Comparison of ENCODE assay signal across 8 mouse cellular contexts in genomic region chr1:33966328-33966727, GRCm38 (mm10). TPM values are rescaled to one million over a fixed set of nuclear protein-coding genes. Genes with fewer than 3 reads are reported as not detected.
DNase-seq lines count a peak whose midpoint lies in the region; ATAC-seq and TF ChIP-seq lines count a peak whose summit lies in the region.

No protein-coding gene starts in this region.

- H3K36me3 ChIP-seq in intestine, postnatal 0 days (ENCODE audit: control insufficient read depth, insufficient read depth) = no peaks in the 10 kb centered on the region
- H3K36me3 ChIP-seq in intestine, embryonic 15.5 days = no peaks in the 10 kb centered on the region
- no peaks in the 10 kb centered on the region for H3K36me3 ChIP-seq in MEL (ENCODE audit: control insufficient read depth in 1 of 2, insufficient read depth in 2 of 2, low read length in 2 of 2)
- no peaks in the 10 kb centered on the region for H3K36me3 ChIP-seq in embryonic facial prominence, embryonic 14.5 days (ENCODE audit: control insufficient read depth, insufficient read depth, low read length)

- no peak overlapping the region for H3K27ac ChIP-seq in intestine, postnatal 0 days (ENCODE audit: low read depth, low read length)
- no peak overlapping the region for H3K27ac ChIP-seq in intestine, embryonic 15.5 days
- H3K27ac ChIP-seq in MEL (ENCODE audit: control insufficient read depth, low read depth, low read length) = no peak overlapping the region
- H3K27ac ChIP-seq in embryonic facial prominence, embryonic 14.5 days (replicated peaks; ENCODE audit: low read depth, low read length) = no peak overlapping the region

- peak; percentile 45 for TF ChIP-seq RAD21 in MEL (IDR thresholded peaks at IDR 0.05; ENCODE audit: low read depth, low read length)

- no peak for TF ChIP-seq POLR2A in MEL (IDR thresholded peaks at IDR 0.05; ENCODE audit: control insufficient read depth in 1 of 2, insufficient read depth in 1 of 2, low read depth in 1 of 2, low read length in 2 of 2, poor library complexity in 1 of 2)

- peak; percentile 84 for TF ChIP-seq CTCF in intestine, postnatal 0 days (IDR thresholded peaks at IDR 0.05; ENCODE audit: low read depth)
- TF ChIP-seq CTCF in MEL (IDR thresholded peaks at IDR 0.05 in 2 of 3, conservative IDR thresholded peaks at IDR 0.05 in 1 of 3; ENCODE audit: control insufficient read depth in 1 of 3, insufficient read depth in 1 of 3, low read depth in 2 of 3, low read length in 3 of 3, poor library complexity in 1 of 3, severe bottlenecking in 1 of 3) = peak in 2 of 3 experiments; percentile 56 to 62; a peak in 4 of 6 replicates

- no peak for ATAC-seq in intestine, postnatal 0 days
- no peak for ATAC-seq in intestine, embryonic 15.5 days
- no peak for ATAC-seq in embryonic facial prominence, embryonic 14.5 days (ENCODE audit: low read depth)

- no peaks in the 10 kb centered on the region for H3K9me3 ChIP-seq in intestine, postnatal 0 days (ENCODE audit: control insufficient read depth)
- no peaks in the 10 kb centered on the region for H3K9me3 ChIP-seq in intestine, embryonic 15.5 days
- H3K9me3 ChIP-seq in MEL (replicated peaks; ENCODE audit: insufficient read depth, low read length) = no peaks in the 10 kb centered on the region
- no peaks in the 10 kb centered on the region for H3K9me3 ChIP-seq in embryonic facial prominence, embryonic 14.5 days (ENCODE audit: control insufficient read depth, low read length)

- no peak overlapping the region for H3K9ac ChIP-seq in intestine, postnatal 0 days (ENCODE audit: low read depth, low read length)
- H3K9ac ChIP-seq in intestine, embryonic 15.5 days = no peak overlapping the region
- H3K9ac ChIP-seq in MEL (ENCODE audit: control insufficient read depth, low read depth, low read length, poor library complexity, severe bottlenecking) = no peak overlapping the region
- no peak overlapping the region for H3K9ac ChIP-seq in embryonic facial prominence, embryonic 14.5 days (ENCODE audit: low read depth, low read length)

- H3K79me2 ChIP-seq in MEL (ENCODE audit: control insufficient read depth, insufficient read depth, low read length, poor library complexity) = no peaks in the 10 kb centered on the region

- no peak for TF ChIP-seq EP300 in MEL (IDR thresholded peaks at IDR 0.05; ENCODE audit: low read depth in 1 of 2, low read length in 2 of 2)

- WGBS in intestine, postnatal 0 days = 29% methylated on average over 6 of the region's 6 CpGs
- WGBS in intestine, embryonic 15.5 days = 27% methylated on average over 6 of the region's 6 CpGs
- WGBS in embryonic facial prominence, embryonic 14.5 days = 23% methylated on average over 6 of the region's 6 CpGs

- no peaks in the 10 kb centered on the region for H3K4me1 ChIP-seq in intestine, postnatal 0 days (replicated peaks; ENCODE audit: control insufficient read depth, insufficient read depth, low read length)
- no peaks in the 10 kb centered on the region for H3K4me1 ChIP-seq in intestine, embryonic 15.5 days (replicated peaks)
- no peaks in the 10 kb centered on the region for H3K4me1 ChIP-seq in MEL (ENCODE audit: control insufficient read depth in 1 of 2, insufficient read depth in 2 of 2, low read length in 2 of 2)
- no peaks in the 10 kb centered on the region for H3K4me1 ChIP-seq in embryonic facial prominence, embryonic 14.5 days (ENCODE audit: control insufficient read depth, insufficient read depth, low read length)

- no peak overlapping the region for H3K4me2 ChIP-seq in intestine, postnatal 0 days (replicated peaks; ENCODE audit: low read depth)
- H3K4me2 ChIP-seq in intestine, embryonic 15.5 days (replicated peaks) = no peak overlapping the region
- no peak overlapping the region for H3K4me2 ChIP-seq in embryonic facial prominence, embryonic 14.5 days (ENCODE audit: low read depth, low read length)

- DNase-seq in 3T3-L1 (ENCODE audit: low read depth, low spot score) (peak; percentile 81), MEL (ENCODE audit: low read depth, low spot score) (peak; percentile 38)
- peak; percentile 62 for DNase-seq in embryonic facial prominence, embryonic 14.5 days (ENCODE audit: low spot score)
- peak; percentile 50 for DNase-seq in lung, postnatal 10 days
- DNase-seq in gastrocnemius, postnatal 25 days = no peak
- DNase-seq in layer of hippocampus, adult 8-10 months (ENCODE audit: low spot score in 2 of 2) = no peak

- no peak overlapping the region for H3K4me3 ChIP-seq in intestine, postnatal 0 days (ENCODE audit: low read depth, low read length)
- H3K4me3 ChIP-seq in intestine, embryonic 15.5 days (replicated peaks) = no peak overlapping the region
- H3K4me3 ChIP-seq in MEL (ENCODE audit: control insufficient read depth in 1 of 2, insufficient read depth in 1 of 2, low read depth in 2 of 2, low read length in 2 of 2) = no peak overlapping the region
- no peak overlapping the region for H3K4me3 ChIP-seq in embryonic facial prominence, embryonic 14.5 days (ENCODE audit: low read depth, low read length)

- no peaks in the 10 kb centered on the region for H3K27me3 ChIP-seq in intestine, postnatal 0 days (replicated peaks; ENCODE audit: control insufficient read depth, insufficient read depth, low read length)
- H3K27me3 ChIP-seq in intestine, embryonic 15.5 days (replicated peaks) = no peaks in the 10 kb centered on the region
- no peaks in the 10 kb centered on the region for H3K27me3 ChIP-seq in MEL (ENCODE audit: control insufficient read depth in 1 of 2, insufficient read depth in 2 of 2, low read length in 2 of 2)
- H3K27me3 ChIP-seq in embryonic facial prominence, embryonic 14.5 days (replicated peaks; ENCODE audit: control insufficient read depth, insufficient read depth, low read length) = no peaks in the 10 kb centered on the region

TF ChIP-seq in MEL, 35 proteins besides CTCF, POLR2A, EP300 and RAD21:
- TF ChIP-seq SMC3 (IDR thresholded peaks at IDR 0.05; ENCODE audit: low read depth, low read length) (peak; percentile 57), USF1 (IDR thresholded peaks at IDR 0.05; ENCODE audit: low read depth, low read length) (no peak)

RNA-seq across cellular contexts. Expression of gene Dst, which starts 58.3 kb away (rescaled TPM):
- 19.0 and 22.0 TPM in 2 replicates for polyA plus RNA-seq in intestine, postnatal 0 days (2015; fragmentation: Nextera tagmentation; extraction: Ambion mirVana)
- polyA plus RNA-seq in intestine, embryonic 15.5 days (2015; fragmentation: Nextera tagmentation; extraction: Ambion mirVana) = 19.2 and 20.1 TPM in 2 replicates
- total RNA-seq in MEL (2012; rRNA removed) = 0.08 and 0.10 TPM in 2 replicates
- polyA plus RNA-seq in MEL (2012; ENCODE audit: insufficient read depth in 1 of 2, insufficient read length in 2 of 2, low read depth in 1 of 2, low replicate concordance in 2 of 2, missing spikeins in 1 of 2) = under 1 TPM in 1 of 2 experiments, not detected in 1; 0.60 TPM
- 37.5 and 39.5 TPM in 2 replicates for polyA plus RNA-seq in embryonic facial prominence, embryonic 14.5 days (2014; fragmentation: Nextera tagmentation; extraction: Ambion mirVana)
- 100 to 1,000 TPM; 184 to 215 TPM for total RNA-seq in gastrocnemius, postnatal 25 days (2021)
- 100 to 1,000 TPM; 211 to 239 (median 222) TPM for total RNA-seq in layer of hippocampus, adult 8-10 months (2022)

RNA-seq across cellular contexts. Expression of gene Bend6, which starts 58.7 kb away (rescaled TPM):
- 0.33 and 0.35 TPM in 2 replicates for polyA plus RNA-seq in intestine, postnatal 0 days (2015; fragmentation: Nextera tagmentation; extraction: Ambion mirVana)
- 0.88 and 1.3 TPM in 2 replicates for polyA plus RNA-seq in intestine, embryonic 15.5 days (2015; fragmentation: Nextera tagmentation; extraction: Ambion mirVana)
- total RNA-seq in MEL (2012; rRNA removed) = 0.08 TPM in 1 of 2 replicates, not detected in the other
- under 1 TPM in 1 of 2 experiments, not detected in 1; 0.04 TPM for polyA plus RNA-seq in MEL (2012; ENCODE audit: insufficient read depth in 1 of 2, insufficient read length in 2 of 2, low read depth in 1 of 2, low replicate concordance in 2 of 2, missing spikeins in 1 of 2)
- polyA plus RNA-seq in embryonic facial prominence, embryonic 14.5 days (2014; fragmentation: Nextera tagmentation; extraction: Ambion mirVana) = 2.0 and 2.4 TPM in 2 replicates
- 1 to 10 TPM; 1.0 to 1.3 TPM for total RNA-seq in gastrocnemius, postnatal 25 days (2021)
- total RNA-seq in layer of hippocampus, adult 8-10 months (2022) = 10 to 100 TPM; 85.0 to 93.6 (median 85.6) TPM

Comparison
In these comparisons a context has a peak if more than half of its experiments do, and no peak if none do; other contexts are left out.
1. DNase-seq: peak in 3T3-L1 (single experiment), MEL (single experiment), embryonic facial prominence, embryonic 14.5 days (single experiment) and lung, postnatal 10 days (single experiment); none in gastrocnemius, postnatal 25 days (single experiment) and layer of hippocampus, adult 8-10 months (0 of 2).
2. RNA of gene Dst, which starts 58.3 kb away (polyA plus RNA-seq): 37.5 to 39.5 TPM in embryonic facial prominence, embryonic 14.5 days, 19.2 to 20.1 TPM in intestine, embryonic 15.5 days and 19.0 to 22.0 TPM in intestine, postnatal 0 days; 0.60 TPM in MEL; every median in the first group is over 10 times any median in the second.